Mouse (Mus musculus): ENCODE measurements around the gene Cbx6.
A peak's percentile ranks its signal among the peaks of the same experiment; 100 is the strongest.

The Cbx6 gene

DNA sequence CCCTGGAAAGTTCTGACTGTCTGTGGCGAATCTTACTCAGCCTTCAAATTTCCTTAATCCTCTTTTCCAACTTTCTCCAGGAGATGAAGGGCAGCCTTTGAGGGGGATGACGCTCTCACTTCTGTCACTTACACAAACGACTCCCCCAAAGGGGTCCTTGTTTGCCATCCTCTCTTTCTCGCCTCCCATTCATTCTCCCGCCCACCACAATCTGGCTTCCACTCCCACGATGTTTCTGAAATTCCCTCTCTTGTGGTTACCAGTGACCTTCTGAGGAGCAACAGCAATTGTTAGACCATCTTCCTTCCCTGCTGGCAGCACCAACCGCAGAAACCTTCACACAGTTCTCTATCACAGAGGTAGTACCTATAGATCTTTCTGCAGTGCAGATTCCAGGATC is 58.8 kb downstream of the Cbx6 start:
- no peak for DNase-seq (ENCODE audit: low read depth, low spot score)
- Histone ChIP-seq H3K36me3 (ENCODE audit: control insufficient read depth, insufficient read depth, low read length, poor library complexity, severe bottlenecking) (no peaks in the 10 kb centered on the region), H3K27me3 (ENCODE audit: control insufficient read depth, insufficient read depth, low read length, poor library complexity, severe bottlenecking) (no peaks in the 10 kb centered on the region)

- Histone ChIP-seq H3K36me3 (ENCODE audit: control insufficient read depth, insufficient read depth, low read length, poor library complexity, severe bottlenecking) (no peaks in the 10 kb centered on the region), H3K27me3 (ENCODE audit: control insufficient read depth, insufficient read depth, low read length, poor library complexity, severe bottlenecking) (no peaks in the 10 kb centered on the region)
- DNase-seq (ENCODE audit: low read depth, low spot score): peak; percentile 99
These were observed 60.1 kb downstream of the Cbx6 start for GRCm38 (mm10) chr15:79774117-79775027.
